Mouse (Mus musculus): ENCODE measurements around the gene Atg10.
"Not testable (repeated sequence)": the region's sequence is repeated elsewhere in the genome, so short reads cannot be mapped to it uniquely, and the experiment has no call there.

Gene Atg10

DNA sequence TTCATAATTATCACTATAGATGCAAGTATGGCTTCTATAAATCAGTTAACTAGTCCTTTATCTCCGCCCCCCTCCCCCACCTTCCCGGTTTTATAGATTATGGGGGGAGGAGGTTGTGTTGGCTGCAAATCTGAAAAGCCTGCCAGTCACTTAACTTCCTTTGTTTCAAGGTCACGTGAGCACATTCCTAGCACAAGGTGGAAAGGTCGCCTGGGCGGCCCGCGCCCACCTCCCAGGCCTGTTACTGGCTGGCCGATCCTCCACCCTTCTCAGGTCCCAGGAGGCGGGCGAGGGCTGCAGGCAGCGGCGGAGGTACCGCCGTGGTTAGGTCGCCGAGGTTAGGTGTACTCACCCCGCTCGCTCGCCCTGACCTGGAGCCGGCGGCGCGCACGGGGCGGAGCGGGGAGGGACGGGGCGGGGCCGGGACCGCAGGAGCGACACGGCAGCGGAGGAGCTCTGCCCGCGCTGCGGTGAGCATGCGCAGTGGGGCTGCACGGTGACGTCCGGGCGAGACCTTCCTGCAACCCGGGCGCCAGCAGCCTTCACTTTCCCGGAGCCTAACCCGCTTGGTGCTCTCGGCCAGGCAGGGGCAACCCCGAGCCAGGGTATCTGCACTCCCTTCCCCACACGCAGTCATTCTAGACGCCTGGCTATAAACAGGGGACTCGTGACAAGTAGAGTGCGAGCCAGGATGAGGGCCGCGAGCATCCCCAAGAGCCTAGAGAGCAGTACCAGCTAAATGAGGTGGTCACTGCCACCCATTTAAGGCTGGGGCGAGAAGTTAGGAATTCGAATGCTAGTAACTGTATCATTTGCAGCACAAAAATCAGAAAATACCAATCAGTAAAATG is at the start of gene Atg10:
TSS of gene Atg10 (minus strand) at position 382 of the 851 bp plus-strand sequence.
- peak; percentile 87 for DNase-seq (ENCODE audit: low read depth, low spot score)

DNA sequence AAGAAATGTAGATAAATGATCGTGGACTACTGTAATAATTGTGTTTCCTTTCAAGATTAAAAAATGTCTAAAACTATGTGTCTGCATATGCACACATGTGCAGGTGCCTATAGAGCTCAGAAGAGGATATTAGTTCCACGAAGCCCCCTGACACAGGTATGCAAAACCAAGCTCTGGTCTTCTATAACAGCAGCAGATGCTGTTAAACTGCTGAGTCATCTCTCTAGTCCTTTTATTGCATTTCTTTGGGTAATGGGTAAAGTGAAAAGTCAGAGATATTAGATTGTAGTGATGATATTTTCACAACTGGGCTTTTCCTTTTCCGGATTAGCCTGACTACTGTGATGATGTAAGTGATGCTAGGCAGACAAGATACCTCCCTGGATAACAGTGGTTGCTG is 28.6 kb upstream of the Atg10 start:
- no peak for DNase-seq (ENCODE audit: low read depth, low spot score)

GRCm38 (mm10) chr13:91251636-91252035 is 27.9 kb upstream of the Atg10 start:
- no peak for DNase-seq (ENCODE audit: low read depth, low spot score)

- DNase-seq (ENCODE audit: low read depth, low spot score) = not testable (repeated sequence)
These were observed 26.3 kb upstream of the Atg10 start for GRCm38 (mm10) chr13:91250050-91250449.

GRCm38 (mm10) chr13:91246472-91246871 is 22.7 kb upstream of the Atg10 start:
- DNase-seq (ENCODE audit: low read depth, low spot score) = no peak

GRCm38 (mm10) chr13:91237976-91238375 is 14.2 kb upstream of the Atg10 start:
- peak; percentile 19 for DNase-seq (ENCODE audit: low read depth, low spot score)

- no peak for DNase-seq (ENCODE audit: low read depth, low spot score)
These were observed 13.1 kb upstream of the Atg10 start for GRCm38 (mm10) chr13:91236884-91237283.

- peak; percentile 78 for DNase-seq (ENCODE audit: low read depth, low spot score)
These were observed 658 bp upstream of the Atg10 start for GRCm38 (mm10) chr13:91224438-91224814.

DNA sequence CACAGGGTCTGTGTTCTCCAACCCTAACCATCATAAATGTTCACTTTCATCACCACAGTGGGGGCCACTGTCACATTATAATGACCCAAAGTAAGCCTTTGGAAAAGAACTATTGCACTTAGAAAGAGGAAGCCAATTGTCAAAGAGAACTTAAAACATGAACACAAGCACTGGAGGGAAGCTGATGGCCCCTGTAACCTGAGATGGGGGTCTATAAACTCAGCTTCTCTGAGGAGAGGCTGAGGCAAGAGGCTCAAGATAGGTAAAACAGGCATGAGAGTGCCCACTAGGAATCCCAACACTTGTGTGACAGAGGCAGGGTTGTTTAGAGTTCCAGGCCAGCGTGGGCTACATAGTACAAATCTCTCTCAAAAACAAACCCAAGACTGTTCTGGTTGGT is 705 bp downstream of the Atg10 start:
- DNase-seq (ENCODE audit: low read depth, low spot score) = no peak

DNA sequence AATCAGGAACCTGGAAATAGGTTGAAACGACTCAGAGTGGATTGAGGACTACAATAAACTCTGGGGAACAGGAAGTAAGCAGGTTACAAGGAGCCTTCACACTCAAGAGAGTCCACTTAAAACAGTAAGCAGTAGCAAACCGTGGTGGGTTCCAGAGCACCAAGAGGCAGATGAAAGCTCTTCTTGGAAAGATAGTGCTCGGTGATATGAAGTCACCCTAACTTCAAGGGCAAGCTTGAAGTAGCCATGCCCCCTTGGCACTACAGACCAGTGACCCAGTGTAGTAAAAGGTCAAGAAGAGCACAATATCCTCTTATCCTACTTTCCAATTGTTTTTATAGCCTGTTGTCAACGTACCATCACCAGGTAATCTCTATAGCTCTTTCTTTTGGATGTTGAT is 2.1 kb downstream of the Atg10 start:
- no peak for DNase-seq (ENCODE audit: low read depth, low spot score)

GRCm38 (mm10) chr13:91217691-91218090 is 6.1 kb downstream of the Atg10 start:
- no peak for DNase-seq (ENCODE audit: low read depth, low spot score)

DNA sequence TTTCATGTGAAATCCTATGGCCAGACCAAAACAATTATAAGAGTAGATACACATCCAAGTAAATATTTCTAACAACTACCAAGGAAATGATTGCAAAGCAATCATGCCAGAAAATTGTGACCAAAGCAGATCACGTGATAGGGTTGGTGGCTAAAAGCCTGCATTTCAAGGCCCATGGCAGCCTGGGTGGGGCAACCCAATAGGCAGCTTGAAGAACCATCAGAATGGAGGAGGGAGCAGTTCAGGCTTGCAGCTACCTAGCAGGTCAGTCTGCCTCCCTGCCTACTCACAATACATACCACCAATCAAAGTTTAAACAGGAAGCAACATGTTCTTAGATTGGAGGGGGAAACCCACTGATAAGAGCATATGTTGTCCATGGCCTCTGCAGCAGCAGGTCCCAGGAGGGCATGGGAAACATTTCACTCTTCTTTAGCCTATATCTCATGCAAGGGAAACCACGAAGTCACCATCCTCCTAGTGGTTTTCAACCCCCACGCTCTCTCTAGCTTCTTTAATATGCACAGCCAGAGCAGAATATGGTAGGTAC is 7.0 kb downstream of the Atg10 start:
- no peak for DNase-seq (ENCODE audit: low read depth, low spot score)

DNA sequence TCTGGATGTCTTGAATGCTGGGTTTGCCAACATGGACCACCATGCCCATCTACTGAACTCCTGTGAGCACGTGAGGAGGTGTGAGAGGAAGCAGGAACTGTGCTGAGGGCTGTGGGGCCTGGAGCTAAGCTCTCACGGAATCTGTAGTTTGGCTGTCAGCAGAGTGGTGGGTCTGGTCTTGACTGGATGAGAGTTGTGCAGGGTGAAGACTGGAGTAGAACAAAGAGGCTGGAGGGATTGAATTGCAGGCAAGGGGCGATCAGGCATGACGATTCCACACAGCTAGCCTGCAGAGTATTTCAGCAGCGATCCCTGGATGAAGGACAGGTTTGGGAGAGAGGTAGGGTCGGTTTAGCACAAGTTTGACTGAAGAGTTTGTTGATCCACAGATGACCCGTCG is 10.8 kb downstream of the Atg10 start:
- DNase-seq (ENCODE audit: low read depth, low spot score) = no peak

DNA sequence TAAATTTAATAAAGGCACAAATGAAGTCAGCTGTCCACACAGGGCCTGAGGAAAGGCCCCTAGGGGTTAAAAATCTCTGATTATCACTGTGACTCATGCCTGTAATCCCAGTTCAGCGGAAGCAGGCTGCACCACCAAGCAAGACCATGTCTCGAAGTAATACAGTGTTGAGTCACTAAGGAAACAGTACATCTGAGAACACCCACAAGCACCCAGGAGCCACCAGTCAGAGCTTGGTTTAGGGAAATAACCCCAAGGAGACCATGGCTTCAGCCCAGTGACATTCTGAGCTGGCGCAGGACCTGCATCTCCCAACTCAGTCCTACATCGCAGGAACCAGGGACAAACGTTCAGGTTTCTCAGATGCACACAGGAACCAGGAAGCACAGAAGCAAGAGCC is 17.5 kb downstream of the Atg10 start:
- peak; percentile 89 for DNase-seq (ENCODE audit: low read depth, low spot score)

DNA sequence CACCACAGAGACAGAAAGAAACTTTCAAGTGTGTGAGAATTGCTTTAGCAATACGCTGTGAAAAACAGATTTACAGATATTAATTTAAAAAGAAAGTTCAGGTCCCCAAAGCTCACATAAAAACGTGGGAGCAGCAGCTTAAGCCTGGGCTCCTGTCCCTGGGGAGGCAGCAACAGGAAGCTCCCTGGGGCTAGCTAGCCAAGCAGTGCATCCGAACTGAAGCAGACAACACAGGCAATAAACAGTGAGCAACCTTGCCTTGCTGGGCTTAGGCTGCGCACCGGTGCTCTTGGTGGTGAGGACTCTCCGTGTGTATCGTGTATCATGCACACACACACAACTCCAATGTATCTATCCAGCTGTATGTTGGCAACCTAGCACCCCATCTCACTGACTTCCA is 21.2 kb downstream of the Atg10 start:
- no peak for DNase-seq (ENCODE audit: low read depth, low spot score)

GRCm38 (mm10) chr13:91187378-91188234 is 36.2 kb downstream of the Atg10 start:
- DNase-seq (ENCODE audit: low read depth, low spot score) = no peak

DNA sequence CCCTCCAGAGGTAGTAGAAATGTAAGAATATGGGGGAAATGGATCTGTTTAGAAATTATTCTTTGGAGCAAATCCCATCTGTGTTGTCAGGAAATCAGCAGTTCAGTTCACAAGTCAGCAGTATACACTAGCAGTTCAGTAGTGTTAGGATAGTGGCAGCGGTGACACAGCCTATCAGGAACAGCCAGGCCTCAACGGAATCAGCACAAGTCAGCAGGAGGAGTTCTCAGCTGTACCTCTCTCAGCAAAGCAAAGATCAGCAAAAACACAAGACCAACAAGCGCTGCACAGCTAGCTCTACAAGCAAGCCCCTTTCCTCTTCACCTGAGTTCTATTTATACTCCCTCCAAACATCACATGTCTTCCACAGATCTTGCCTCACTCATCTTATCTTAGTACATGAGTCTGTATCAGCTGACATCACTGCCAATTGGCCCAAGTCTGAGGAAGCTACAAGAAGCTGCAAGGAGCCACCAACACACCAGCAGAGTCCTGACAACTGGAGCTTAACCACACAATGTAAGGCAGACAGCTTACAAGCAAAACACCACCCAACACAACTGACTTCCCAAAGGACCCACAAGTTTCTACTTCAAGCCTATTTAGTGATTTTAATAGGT is 38.4 kb downstream of the Atg10 start:
- DNase-seq (ENCODE audit: low read depth, low spot score) = no peak

GRCm38 (mm10) chr13:91184226-91184625 is 39.5 kb downstream of the Atg10 start:
- no peak for DNase-seq (ENCODE audit: low read depth, low spot score)

DNA sequence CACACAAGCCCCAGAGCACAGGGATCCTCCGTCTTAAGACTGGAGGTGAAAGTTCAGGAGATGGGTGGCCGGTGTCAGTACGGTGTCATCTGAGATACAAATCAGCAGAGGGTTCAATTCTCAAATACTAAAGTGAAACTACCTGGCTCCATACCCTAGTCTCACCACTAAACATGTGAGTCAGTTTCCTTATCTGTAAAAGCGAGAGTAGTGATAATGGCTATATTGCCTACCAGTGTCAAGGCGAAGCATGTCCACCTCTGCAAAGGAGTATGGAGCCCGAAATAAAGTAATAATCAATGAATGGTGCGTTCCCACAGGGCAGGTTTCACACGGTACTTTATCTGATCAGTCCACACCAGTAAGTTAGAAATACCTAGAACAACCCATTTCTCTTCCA is 43.4 kb downstream of the Atg10 start:
- no peak for DNase-seq (ENCODE audit: low read depth, low spot score)

- DNase-seq (ENCODE audit: low read depth, low spot score) = no peak
These were observed 44.4 kb downstream of the Atg10 start for GRCm38 (mm10) chr13:91179174-91179899.

DNA sequence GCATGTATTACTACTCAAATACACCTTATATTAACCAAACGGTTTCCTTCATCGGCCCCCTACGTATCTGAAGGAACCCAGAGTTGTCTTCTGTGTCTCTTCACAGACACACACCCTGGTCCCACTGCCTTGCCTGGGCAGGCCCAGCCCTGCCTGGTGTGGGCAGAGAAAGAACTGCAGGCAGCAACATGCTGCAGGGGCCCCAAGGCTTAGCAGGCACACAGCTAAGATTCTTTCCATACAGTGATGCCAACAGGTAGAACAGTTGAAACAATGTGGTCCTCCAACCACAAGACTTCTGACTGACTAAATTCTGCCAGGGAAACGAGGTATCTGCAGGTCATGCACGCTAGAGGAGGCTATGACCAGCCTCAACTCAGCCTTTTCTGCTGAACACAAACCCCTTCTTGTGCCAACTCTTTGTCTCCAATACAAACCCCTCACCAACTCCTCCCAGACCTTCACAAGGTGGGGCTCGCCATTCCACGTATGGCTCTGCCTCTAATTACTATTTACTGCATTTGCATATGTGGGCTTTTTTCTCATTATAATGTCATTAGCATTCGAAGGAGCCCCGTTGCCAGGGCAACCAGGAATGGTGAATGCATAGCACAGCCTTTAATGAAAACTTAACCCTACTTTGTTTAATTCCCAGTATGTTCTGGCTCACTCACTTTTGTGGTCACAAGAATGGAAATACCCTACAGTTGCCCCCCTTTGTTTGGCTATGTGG is 45.2 kb downstream of the Atg10 start:
- DNase-seq (ENCODE audit: low read depth, low spot score) = no peak
